Mouse (Mus musculus) right cerebral cortex, postnatal 36 days (tissue): ENCODE measurements around the gene Gse1.

Source experiments
- DNase-seq, 2 experiments: peaks; one replicate each; pipeline ENCODE4 v3.0.0; 2022; ENCODE audit warnings: low spot score in 2 of 2, mixed read lengths in 1 of 2

The Gse1 gene

GRCm38 (mm10) chr8:120401712-120402111, 173.5 kb downstream of the Gse1 start:
- no peak for DNase-seq

GRCm38 (mm10) chr8:120403606-120404269, 175.5 kb downstream of the Gse1 start:
- no peak for DNase-seq

GRCm38 (mm10) chr8:120404609-120405036, 176.4 kb downstream of the Gse1 start:
- DNase-seq = no peak

GRCm38 (mm10) chr8:120406008-120406632, 177.9 kb downstream of the Gse1 start:
- no peak for DNase-seq

- no peak for DNase-seq
These were observed 179.5 kb downstream of the Gse1 start for GRCm38 (mm10) chr8:120407701-120408240.

GRCm38 (mm10) chr8:120408241-120409215, 180.3 kb downstream of the Gse1 start:
- DNase-seq = no peak

- no peak for DNase-seq
These were observed 181.2 kb downstream of the Gse1 start for GRCm38 (mm10) chr8:120409371-120410013.

- no peak for DNase-seq
These were observed 182.8 kb downstream of the Gse1 start for GRCm38 (mm10) chr8:120411059-120411458.

GRCm38 (mm10) chr8:120411862-120412261, 183.6 kb downstream of the Gse1 start:
- no peak for DNase-seq

- no peak for DNase-seq
These were observed 184.1 kb downstream of the Gse1 start for GRCm38 (mm10) chr8:120412357-120412756.

GRCm38 (mm10) chr8:120412911-120413625, 184.8 kb downstream of the Gse1 start:
- peak; percentile 70 for DNase-seq

GRCm38 (mm10) chr8:120413626-120413988, 185.4 kb downstream of the Gse1 start:
- no peak for DNase-seq

- no peak for DNase-seq
These were observed 186.0 kb downstream of the Gse1 start for GRCm38 (mm10) chr8:120414216-120414615.

GRCm38 (mm10) chr8:120415474-120415873, 187.2 kb downstream of the Gse1 start:
- DNase-seq = no peak

- no peak for DNase-seq
These were observed 187.9 kb downstream of the Gse1 start for GRCm38 (mm10) chr8:120416173-120416521.

- DNase-seq = peak in 1 of 2 experiments; percentile 49
These were observed 188.5 kb downstream of the Gse1 start for GRCm38 (mm10) chr8:120416522-120417394.

- no peak for DNase-seq
These were observed 189.9 kb downstream of the Gse1 start for GRCm38 (mm10) chr8:120418188-120418587.

- no peak for DNase-seq
These were observed 191.4 kb downstream of the Gse1 start for GRCm38 (mm10) chr8:120419675-120420074.

- no peak for DNase-seq
These were observed 192.0 kb downstream of the Gse1 start for GRCm38 (mm10) chr8:120420226-120420625.

GRCm38 (mm10) chr8:120421638-120422037, 193.4 kb downstream of the Gse1 start:
- no peak for DNase-seq
